Mouse (Mus musculus): Measurements from ENCODE around the gene Npff. TPM values are rescaled to one million over a fixed set of nuclear protein-coding genes. Genes with fewer than 3 reads are reported as not detected.

Gene Npff
- polyA plus RNA-seq, 1 experiment from 2014 or later = 1.6 TPM

DNA sequence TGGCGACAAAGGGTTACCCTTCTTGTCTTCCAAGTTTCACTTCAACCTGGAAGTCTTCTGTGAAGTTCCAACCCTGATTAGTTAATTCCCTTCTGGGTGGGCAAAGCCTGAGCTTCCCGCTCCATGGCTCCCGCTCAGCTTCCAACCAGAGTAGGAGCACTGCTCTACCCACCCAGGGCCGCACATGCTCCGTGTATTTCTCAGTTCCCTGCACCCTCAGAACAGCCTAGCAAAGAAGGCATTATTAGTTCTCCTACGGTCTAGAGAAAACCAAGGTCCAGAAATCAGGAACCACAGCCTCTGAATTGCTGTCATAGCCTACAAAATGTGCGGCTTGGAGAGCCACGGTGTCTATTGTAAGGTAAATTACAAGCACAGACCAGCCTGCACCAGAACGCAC lies 14.6 kb downstream of the Npff start:
- Histone ChIP-seq H3K4me3 (peak overlapping the region; percentile 62), H3K27ac (peak overlapping the region; percentile 83), H3K4me2 (peak overlapping the region; percentile 80), H3K4me1 (peaks cover 49% of the 10 kb centered on the region), H3K36me3 (ENCODE audit: poor library complexity, severe bottlenecking) (peaks cover 16% of the 10 kb centered on the region), H3K9me3 (replicated peaks) (no peaks in the 10 kb centered on the region), H3K27me3 (no peaks in the 10 kb centered on the region), H3K9ac (peak overlapping the region; percentile 73)
- WGBS = 6% methylated on average over 9 of the region's 9 CpGs
- ATAC-seq = peak; percentile 76

DNA sequence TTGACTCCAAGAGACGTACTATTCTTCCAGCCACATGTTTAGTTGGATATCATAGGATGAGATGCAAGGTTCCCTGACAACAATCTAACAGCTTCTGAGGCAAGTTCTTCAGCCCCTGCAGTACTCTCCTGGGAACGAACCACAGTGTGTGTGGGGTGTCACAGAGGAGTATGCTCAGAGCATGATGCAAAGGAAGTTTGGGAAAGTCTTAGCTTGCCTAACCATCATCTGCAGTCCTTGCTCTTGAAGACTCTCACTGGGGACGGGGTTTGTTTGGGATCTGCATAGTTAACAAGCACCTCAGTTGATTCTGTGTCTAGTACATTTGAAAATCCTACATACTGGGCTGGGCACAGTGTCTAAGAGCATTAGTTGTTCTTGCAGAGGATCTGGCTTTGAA lies 16.4 kb downstream of the Npff start:
- Histone ChIP-seq H3K27me3 (no peaks in the 10 kb centered on the region), H3K4me2 (no peak overlapping the region), H3K4me3 (no peak overlapping the region), H3K4me1 (peaks cover 39% of the 10 kb centered on the region), H3K36me3 (ENCODE audit: poor library complexity, severe bottlenecking) (peaks cover 34% of the 10 kb centered on the region), H3K9me3 (replicated peaks) (no peaks in the 10 kb centered on the region), H3K27ac (no peak overlapping the region), H3K9ac (no peak overlapping the region)
- WGBS = 88% methylated on average over 3 of the region's 3 CpGs
- ATAC-seq = no peak

DNA sequence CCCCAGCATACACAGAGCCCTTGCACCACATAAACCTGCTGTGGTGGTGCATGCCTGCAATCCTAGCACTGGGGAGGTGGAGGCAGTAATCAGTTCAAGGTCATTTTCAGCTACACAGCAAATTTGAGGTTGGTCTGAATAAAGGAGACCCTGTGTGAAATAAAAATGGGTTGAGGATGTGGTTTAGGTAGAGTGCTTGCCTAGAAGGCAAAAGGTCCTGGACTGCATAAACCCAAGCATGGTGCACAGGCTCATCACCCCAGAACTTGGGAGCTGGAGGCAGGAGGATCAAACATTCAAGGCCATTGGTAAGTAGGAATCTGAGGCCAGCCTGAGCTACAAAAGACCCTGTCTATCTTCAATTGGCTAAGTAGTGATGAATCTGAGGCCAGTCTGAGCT lies 17.2 kb downstream of the Npff start:
- Histone ChIP-seq H3K4me3 (no peak overlapping the region), H3K4me1 (peaks cover 36% of the 10 kb centered on the region), H3K27me3 (no peaks in the 10 kb centered on the region), H3K9me3 (replicated peaks) (no peaks in the 10 kb centered on the region), H3K36me3 (ENCODE audit: poor library complexity, severe bottlenecking) (peaks cover 42% of the 10 kb centered on the region), H3K27ac (no peak overlapping the region), H3K9ac (no peak overlapping the region), H3K4me2 (no peak overlapping the region)
- ATAC-seq = no peak

DNA sequence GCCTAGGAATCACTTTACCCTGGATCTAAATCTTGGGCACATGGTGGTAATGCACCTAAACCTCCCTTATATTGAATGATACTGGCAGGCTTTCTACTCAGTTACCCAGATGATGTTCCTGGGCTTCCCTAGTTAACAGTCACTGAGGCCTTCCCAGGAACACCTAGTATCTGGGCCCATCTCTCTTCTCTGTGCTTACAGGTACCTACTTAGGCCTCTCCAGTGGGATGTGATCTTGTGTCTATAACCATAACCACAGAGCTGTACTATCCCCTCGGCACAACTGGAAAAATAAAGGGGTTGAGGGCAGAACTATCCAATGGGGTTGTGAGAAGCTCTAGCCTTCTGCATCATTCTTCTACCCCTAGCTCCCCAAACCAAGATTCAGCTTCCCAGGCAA lies 17.9 kb downstream of the Npff start:
- 81% methylated on average over 1 of the region's 1 CpGs for WGBS
- Histone ChIP-seq H3K9ac (no peak overlapping the region), H3K27ac (no peak overlapping the region), H3K27me3 (no peaks in the 10 kb centered on the region), H3K4me1 (peaks cover 29% of the 10 kb centered on the region), H3K9me3 (replicated peaks) (no peaks in the 10 kb centered on the region), H3K36me3 (ENCODE audit: poor library complexity, severe bottlenecking) (peaks cover 49% of the 10 kb centered on the region), H3K4me2 (no peak overlapping the region), H3K4me3 (no peak overlapping the region)
- ATAC-seq = no peak

DNA sequence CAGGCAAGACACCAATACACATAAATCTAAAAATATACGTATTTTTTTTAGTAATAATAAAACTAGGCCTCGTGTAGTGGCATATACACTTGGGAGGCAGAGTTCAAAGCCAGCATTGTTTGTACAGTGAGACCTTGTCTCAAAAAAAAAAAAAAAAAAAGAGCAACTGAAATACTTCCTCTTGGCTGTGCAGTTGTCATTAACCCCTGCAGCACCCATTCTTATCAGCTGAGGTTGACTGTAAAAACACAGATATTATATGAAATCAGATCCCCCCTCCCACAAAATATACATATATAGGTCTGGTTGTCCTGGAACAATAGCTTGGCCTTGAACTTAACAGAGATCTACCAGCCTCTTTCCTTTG lies 18.3 kb downstream of the Npff start:
- Histone ChIP-seq H3K4me2 (no peak overlapping the region), H3K4me3 (no peak overlapping the region), H3K9me3 (replicated peaks) (no peaks in the 10 kb centered on the region), H3K27ac (no peak overlapping the region), H3K4me1 (peaks cover 25% of the 10 kb centered on the region), H3K27me3 (no peaks in the 10 kb centered on the region), H3K9ac (no peak overlapping the region), H3K36me3 (ENCODE audit: poor library complexity, severe bottlenecking) (peaks cover 53% of the 10 kb centered on the region)
- ATAC-seq = no peak
- WGBS = 70% methylated on average over 2 of the region's 2 CpGs

DNA sequence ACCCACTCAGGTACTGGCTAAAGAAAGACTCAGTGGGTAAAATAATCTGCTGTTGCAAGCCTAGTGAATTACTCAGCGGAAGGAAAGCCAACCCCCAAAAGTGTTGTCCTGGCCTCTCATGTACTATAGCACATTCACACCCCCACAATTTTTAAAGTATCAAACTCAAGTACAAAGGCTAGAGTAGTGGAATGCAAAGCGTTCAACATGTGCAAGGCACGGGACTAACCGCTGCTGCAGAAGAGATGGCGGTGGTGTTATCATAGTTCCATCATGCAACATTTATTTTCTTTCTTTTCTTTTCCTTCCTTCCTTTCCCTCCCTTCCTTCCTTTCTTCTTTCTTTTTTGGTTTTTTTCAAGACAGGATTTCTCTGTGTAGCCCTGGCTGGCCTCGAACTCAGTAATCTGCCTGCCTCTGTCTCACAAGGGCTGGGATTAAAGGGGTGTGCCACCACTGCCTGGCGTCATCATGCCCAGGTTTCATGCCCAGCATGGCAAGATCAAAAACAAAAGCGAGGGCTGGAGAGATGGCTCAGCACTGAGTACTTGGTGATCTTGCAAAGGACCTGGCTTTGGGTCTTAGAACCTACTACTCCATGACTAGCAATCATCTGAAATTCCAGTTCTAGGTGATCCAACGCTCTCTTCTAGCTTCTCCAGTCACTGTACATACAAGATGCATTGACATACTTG lies 18.8 kb downstream of the Npff start:
- Histone ChIP-seq H3K4me1 (peaks cover 20% of the 10 kb centered on the region), H3K9ac (no peak overlapping the region), H3K36me3 (ENCODE audit: poor library complexity, severe bottlenecking) (peaks cover 58% of the 10 kb centered on the region), H3K4me3 (no peak overlapping the region), H3K27me3 (no peaks in the 10 kb centered on the region), H3K9me3 (replicated peaks) (no peaks in the 10 kb centered on the region), H3K4me2 (no peak overlapping the region), H3K27ac (no peak overlapping the region)
- ATAC-seq = no peak
- 90% methylated on average over 9 of the region's 9 CpGs for WGBS

DNA sequence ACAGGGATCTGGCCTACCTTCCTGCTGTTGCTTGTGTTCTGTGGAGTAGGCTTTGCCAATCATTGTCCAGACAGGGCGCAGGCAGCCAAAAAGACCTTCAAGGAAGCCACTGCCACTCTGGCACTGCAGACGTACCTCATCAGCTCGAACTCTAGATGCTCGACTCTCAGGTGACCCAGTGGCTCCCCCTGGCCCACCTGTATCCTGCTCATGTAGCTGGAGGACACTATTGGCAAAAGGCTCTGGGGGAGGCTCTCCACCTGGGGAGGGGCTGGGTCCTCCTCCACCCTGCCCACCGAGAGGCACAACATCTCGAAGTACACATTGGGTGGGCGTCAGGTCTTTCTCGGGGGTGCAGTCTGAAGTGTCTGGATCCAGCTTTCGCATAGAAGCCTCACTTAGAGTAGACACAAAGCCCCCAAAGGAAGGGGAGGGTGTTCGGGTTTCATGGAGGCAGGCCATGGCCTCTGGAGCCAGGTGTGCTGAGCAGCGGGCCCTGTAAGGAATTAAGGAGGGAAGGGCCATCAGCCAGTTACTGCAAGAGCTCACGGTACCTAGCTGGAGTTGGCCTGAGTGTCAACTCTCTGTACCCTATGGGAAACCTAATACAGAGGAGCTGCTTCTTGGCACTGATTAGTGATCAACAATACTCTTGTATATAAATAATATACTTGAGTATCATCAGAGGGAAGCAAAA lies 19.5 kb downstream of the Npff start:
- no peak for ATAC-seq
- 81% methylated on average over 12 of the region's 12 CpGs for WGBS
- Histone ChIP-seq H3K9me3 (replicated peaks) (no peaks in the 10 kb centered on the region), H3K36me3 (ENCODE audit: poor library complexity, severe bottlenecking) (peaks cover 65% of the 10 kb centered on the region), H3K4me2 (no peak overlapping the region), H3K4me1 (peaks cover 15% of the 10 kb centered on the region), H3K9ac (no peak overlapping the region), H3K27ac (no peak overlapping the region), H3K4me3 (no peak overlapping the region), H3K27me3 (no peaks in the 10 kb centered on the region)

DNA sequence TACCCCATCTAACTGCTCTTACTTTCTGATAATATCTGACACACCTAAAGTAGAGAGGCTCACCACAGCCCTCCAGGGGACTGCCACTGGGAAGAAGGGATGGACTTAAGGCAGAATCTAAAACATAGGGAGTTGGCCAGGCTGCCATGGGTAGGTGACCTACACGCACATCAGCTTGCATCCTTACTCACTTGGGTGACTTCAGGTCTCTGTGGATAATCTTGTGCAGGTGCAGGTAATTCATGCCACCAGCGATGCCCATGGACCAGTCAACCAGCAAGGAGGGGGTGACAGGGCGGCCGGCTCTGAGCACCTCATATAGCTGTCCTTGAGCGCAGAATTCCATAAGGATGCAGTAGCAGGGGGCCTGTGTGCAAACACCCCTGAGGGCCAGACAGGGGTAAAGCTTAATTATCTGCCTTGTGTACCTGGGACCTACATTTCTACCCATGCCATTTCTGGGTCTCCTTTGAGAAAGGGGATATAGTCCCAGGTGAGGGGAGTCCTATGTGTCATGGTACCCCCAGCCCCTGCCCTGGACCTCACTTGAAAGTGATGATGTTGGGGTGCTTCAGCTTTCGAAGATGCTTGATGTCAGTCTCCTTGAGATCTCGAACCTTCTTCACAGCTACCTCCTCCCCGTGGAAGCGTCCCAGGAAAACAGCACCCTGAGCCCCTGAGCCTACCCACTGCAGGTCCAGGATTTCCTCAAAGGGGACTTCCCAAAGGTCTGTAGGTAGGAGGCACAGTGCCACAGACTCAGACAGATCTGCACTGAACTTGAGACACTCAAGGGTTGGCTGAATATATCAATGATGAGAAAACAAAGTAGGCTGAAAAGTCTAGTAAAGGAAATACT lies 20.6 kb downstream of the Npff start:
- Histone ChIP-seq H3K9ac (no peak overlapping the region), H3K36me3 (ENCODE audit: poor library complexity, severe bottlenecking) (peaks cover 76% of the 10 kb centered on the region), H3K4me3 (no peak overlapping the region), H3K9me3 (replicated peaks) (no peaks in the 10 kb centered on the region), H3K4me1 (0 out of 2 replicates have a peak, but pooled peaks cover 4% of the 10 kb centered on the region), H3K4me2 (no peak overlapping the region), H3K27me3 (no peaks in the 10 kb centered on the region), H3K27ac (no peak overlapping the region)
- ATAC-seq = no peak
- 91% methylated on average over 9 of the region's 9 CpGs for WGBS

DNA sequence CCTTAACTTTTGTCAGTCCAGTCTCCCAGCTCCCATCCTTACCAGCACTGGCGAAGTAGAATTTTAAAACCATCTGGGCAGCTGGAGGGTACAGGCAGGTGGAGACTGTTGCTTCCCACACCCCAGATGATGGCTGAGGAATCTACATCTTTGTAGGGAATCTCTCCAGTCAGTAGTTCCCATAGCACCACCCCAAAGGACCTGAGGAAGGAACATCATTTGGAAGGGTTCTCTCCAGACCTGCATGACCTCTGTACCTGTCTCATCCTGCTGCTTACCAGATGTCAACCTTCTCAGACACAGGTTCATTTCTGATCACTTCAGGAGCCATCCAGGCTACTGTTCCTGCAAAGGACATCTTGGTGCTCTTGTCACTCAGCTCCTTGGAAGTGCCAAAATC lies 21.3 kb downstream of the Npff start, which contains the start of gene Gm10337:
TSS of gene Gm10337 (plus strand) at position 276 of the 400 bp plus-strand sequence.
- no peak within 1 kb of the TSS for H3K9ac ChIP-seq
- ATAC-seq = no peak
- H3K4me1 ChIP-seq = no peaks in the 10 kb centered on the region
- no peak within 1 kb of the TSS for H3K4me3 ChIP-seq
- no peak within 1 kb of the TSS for H3K4me2 ChIP-seq
- H3K36me3 ChIP-seq (ENCODE audit: poor library complexity, severe bottlenecking) = peaks cover 79% of the 10 kb centered on the region
- 87% methylated on average over 1 of the region's 1 CpGs for WGBS
- no peaks in the 10 kb centered on the region for H3K9me3 ChIP-seq (replicated peaks)
- H3K27me3 ChIP-seq = no peaks in the 10 kb centered on the region
- H3K27ac ChIP-seq = no peak within 1 kb of the TSS

DNA sequence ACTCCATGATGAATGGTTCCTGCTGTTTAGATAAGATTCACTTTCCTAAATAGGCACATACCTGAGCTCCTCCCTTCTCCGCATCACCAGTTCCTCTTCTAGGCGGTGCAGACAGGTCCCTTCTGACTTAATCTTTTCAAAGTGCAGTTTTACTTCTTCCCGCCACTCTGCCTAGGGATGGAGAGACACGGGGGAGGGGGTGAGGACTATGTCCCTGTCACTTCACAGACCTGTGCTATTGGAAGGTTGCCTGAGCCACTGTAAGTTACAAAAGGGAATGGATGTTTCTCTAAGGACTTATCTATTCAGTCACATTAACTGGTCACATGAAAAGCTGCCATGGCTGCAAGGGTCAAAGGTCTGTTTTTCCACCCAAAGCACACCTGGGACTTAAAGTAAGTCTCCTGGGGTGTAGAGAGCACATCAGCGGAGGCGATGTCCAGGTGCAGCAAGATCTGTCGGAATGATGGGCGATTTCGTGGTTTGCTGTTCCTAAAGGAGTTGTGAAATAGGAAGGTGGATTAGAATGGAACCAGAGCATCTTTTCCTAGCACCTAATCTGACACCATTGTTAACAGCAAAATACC lies 22.4 kb downstream of the Npff start:
- Histone ChIP-seq H3K9me3 (replicated peaks) (no peaks in the 10 kb centered on the region), H3K36me3 (ENCODE audit: poor library complexity, severe bottlenecking) (peaks cover 86% of the 10 kb centered on the region), H3K9ac (no peak overlapping the region), H3K4me2 (no peak overlapping the region), H3K4me3 (no peak overlapping the region), H3K4me1 (no peaks in the 10 kb centered on the region), H3K27me3 (no peaks in the 10 kb centered on the region), H3K27ac (no peak overlapping the region)
- no peak for ATAC-seq
- WGBS = 82% methylated on average over 9 of the region's 9 CpGs

DNA sequence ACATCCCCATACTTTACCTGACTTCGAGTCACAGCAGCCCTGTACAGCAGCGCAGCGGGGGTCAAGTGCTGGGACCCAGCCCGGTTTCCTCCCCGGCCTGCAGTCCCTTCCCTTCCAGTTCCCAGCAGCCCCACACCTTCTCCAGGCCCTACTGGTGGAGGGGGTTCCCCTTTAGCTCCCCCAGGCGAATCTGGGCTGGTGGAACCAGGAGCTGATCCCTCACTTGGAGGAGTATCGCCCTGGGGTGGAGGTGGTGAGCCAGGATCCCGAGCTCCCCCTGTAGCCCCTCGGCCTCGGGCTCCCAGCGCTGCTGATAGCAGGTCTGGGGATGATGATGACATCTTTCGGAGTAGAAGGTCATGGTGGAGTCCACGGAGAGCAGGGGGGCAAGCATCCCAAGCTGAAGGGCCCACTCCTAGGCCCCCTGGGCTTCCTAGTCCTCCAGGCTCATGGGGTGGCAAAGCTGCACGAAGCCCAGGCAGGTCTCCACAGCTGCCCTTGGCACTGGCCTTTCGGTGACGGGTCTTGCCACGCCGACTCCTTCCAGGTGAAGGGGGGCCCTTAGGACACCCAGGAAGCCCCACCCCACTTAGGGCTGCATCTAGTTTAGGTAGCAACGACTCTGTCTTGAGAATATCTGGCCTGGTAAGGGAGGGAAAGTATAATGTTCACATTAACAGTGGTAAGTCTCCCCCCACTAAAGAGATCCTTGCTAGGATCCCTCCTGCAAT lies 23.5 kb downstream of the Npff start:
- H3K9me3 ChIP-seq (replicated peaks) = no peaks in the 10 kb centered on the region
- 87% methylated on average over 19 of the region's 19 CpGs for WGBS
- no peaks in the 10 kb centered on the region for H3K4me1 ChIP-seq
- H3K27ac ChIP-seq = no peak overlapping the region
- no peaks in the 10 kb centered on the region for H3K27me3 ChIP-seq
- H3K4me2 ChIP-seq = no peak overlapping the region
- H3K36me3 ChIP-seq (ENCODE audit: poor library complexity, severe bottlenecking) = peaks cover 91% of the 10 kb centered on the region
- no peak overlapping the region for H3K4me3 ChIP-seq
- H3K9ac ChIP-seq = no peak overlapping the region
- peak; percentile 6; the same call in 1 of the 2 replicates for ATAC-seq

Data from forebrain, embryonic 13.5 days (tissue).